Mouse (Mus musculus) left cerebral cortex, adult 18-20 months (tissue): ENCODE measurements around the gene Sppl2c. TPM values are rescaled to one million over a fixed set of nuclear protein-coding genes. Genes with fewer than 3 reads are reported as not detected.

Experiments
- DNase-seq, 2 experiments: peaks; one replicate each; pipeline ENCODE4 v3.0.0; 2021 to 2022; ENCODE audit warnings: low spot score in 2 of 2, mixed read lengths in 1 of 2
- total RNA-seq, 2 experiments: library from RNA; stranded (reverse); gene quantifications; 2 replicates each; pipeline ENCODE4 v1.2.3; 2021

The Sppl2c gene
- total RNA-seq, 2 experiments from 2014 or later: not detected

- no peak for DNase-seq
Observed at GRCm38 (mm10) chr11:104237958-104238747, 52.0 kb downstream of the Sppl2c start.

Other genes starting within 250 kb of the Sppl2c start
- gene Nsf, start 232.3 kb upstream of the Sppl2c start, total RNA-seq: 1,000 to 10,000 TPM; 1,028 to 1,036 TPM
- gene Arf2, start 219.6 kb upstream of the Sppl2c start, total RNA-seq: 10 to 100 TPM; 53.2 to 57.6 TPM
- gene Crhr1, start 53.5 kb upstream of the Sppl2c start, total RNA-seq: 10 to 100 TPM; 24.9 to 30.5 TPM
- 100 to 1,000 TPM; 350 to 364 TPM for gene Mapt, start 45.1 kb downstream of the Sppl2c start, total RNA-seq